Mouse (Mus musculus) spleen, adult 2 months (tissue): ENCODE data around the gene Mrgprg.

Experiments
- CTCF ChIP-seq: fragments of 200-500 bp; IDR thresholded peaks from 2 replicates; pipeline ENCODE4 v1.5.1; 2011; ENCODE audit warnings: mild to moderate bottlenecking, inconsistent platforms; ENCODE audit not compliant: insufficient read depth, insufficient read length, insufficient replicate concordance; ENCODE audit errors: extremely low read depth
- POLR2A ChIP-seq: fragments of 200-500 bp; IDR thresholded peaks from 2 replicates; pipeline ENCODE4 v1.6.1; 2011; ENCODE audit warnings: low read depth, low read length, inconsistent platforms

GRCm38 (mm10) chr7:143722646-143723045, 44.1 kb downstream of the Mrgprg start:
- TF ChIP-seq CTCF = no peak
- no peak for TF ChIP-seq POLR2A
